Mouse (Mus musculus) kidney, postnatal 0 days (tissue): ENCODE measurements around the gene Tmem274. TPM values are rescaled to one million over a fixed set of nuclear protein-coding genes. Genes with fewer than 3 reads are reported as not detected.

ENCODE experiments used
- ATAC-seq: fragments of 200-750 bp; cut with Nextera tagmentation; replicated peaks from 2 replicates; pipeline ENCODE4 v1.8.0; 2017; ENCODE audit warnings: low read depth, moderate number of reproducible peaks, moderate TSS enrichment, moderate library complexity; ENCODE audit not compliant: low FRiP score
- DNase-seq: peaks from one replicate; pipeline ENCODE4 v3.0.0-alpha.2; 2016; ENCODE audit warnings: low spot score
- H3K27ac ChIP-seq: fragments of 300-500 bp; sonication (generic); 2 replicates; pipeline ENCODE4 v1.5.1; 2014; ENCODE audit warnings: mild to moderate bottlenecking
- H3K27me3 ChIP-seq: fragments of 300-500 bp; sonication (generic); 2 replicates; pipeline ENCODE4 v1.6.1; 2014; ENCODE audit warnings: low read length, mixed read lengths; ENCODE audit not compliant: insufficient read depth
- H3K36me3 ChIP-seq: fragments of 300-500 bp; sonication (generic); 2 replicates; pipeline ENCODE4 v1.6.1; 2014; ENCODE audit warnings: low read length, mixed read lengths; ENCODE audit not compliant: insufficient read depth
- H3K4me1 ChIP-seq: fragments of 300-500 bp; sonication (generic); replicated peaks from 2 replicates; pipeline ENCODE4 v1.6.1; 2014; ENCODE audit warnings: antibody characterized with exemption, low read length, mixed read lengths; ENCODE audit not compliant: insufficient read depth
- H3K4me2 ChIP-seq: fragments of 300-500 bp; sonication (generic); 2 replicates; pipeline ENCODE4 v1.6.1; 2014; ENCODE audit warnings: mild to moderate bottlenecking, low read length, moderate library complexity, mixed read lengths
- H3K4me3 ChIP-seq: fragments of 300-500 bp; sonication (generic); replicated peaks from 2 replicates; pipeline ENCODE4 v1.5.1; 2014; ENCODE audit warnings: low read depth, low read length
- H3K9ac ChIP-seq: fragments of 300-500 bp; sonication (generic); 2 replicates; pipeline ENCODE4 v1.6.1; 2014; ENCODE audit warnings: low read depth, low read length
- H3K9me3 ChIP-seq: fragments of 300-500 bp; sonication (generic); replicated peaks from 2 replicates; pipeline ENCODE4 v1.6.1; 2016; ENCODE audit warnings: low read length, inconsistent platforms, mixed read lengths
- CTCF ChIP-seq: IDR thresholded peaks from 2 replicates; pipeline ENCODE4 v1.5.1; 2016; ENCODE audit warnings: antibody characterized with exemption, low read depth, mild to moderate bottlenecking, moderate library complexity
- WGBS: fragments of 180-500 bp; shearing (Covaris S2); extraction: QIAGEN DNeasy Blood & Tissue Kit; methylation state at CpG from one replicate; pipeline ENCODE4 v1.1.7; 2014; 5-methylcytosine and 5-hydroxymethylcytosine counted together
- polyA plus RNA-seq: library from polyadenylated mRNA; unstranded; fragments of >200 nt; fragmentation: Nextera tagmentation; extraction: Ambion mirVana; gene quantifications from 2 replicates; pipeline ENCODE4 v1.2.1, GENCODE M21; 2015

Tmem274 gene
- polyA plus RNA-seq, 1 experiment from 2014 or later: not detected

DNA sequence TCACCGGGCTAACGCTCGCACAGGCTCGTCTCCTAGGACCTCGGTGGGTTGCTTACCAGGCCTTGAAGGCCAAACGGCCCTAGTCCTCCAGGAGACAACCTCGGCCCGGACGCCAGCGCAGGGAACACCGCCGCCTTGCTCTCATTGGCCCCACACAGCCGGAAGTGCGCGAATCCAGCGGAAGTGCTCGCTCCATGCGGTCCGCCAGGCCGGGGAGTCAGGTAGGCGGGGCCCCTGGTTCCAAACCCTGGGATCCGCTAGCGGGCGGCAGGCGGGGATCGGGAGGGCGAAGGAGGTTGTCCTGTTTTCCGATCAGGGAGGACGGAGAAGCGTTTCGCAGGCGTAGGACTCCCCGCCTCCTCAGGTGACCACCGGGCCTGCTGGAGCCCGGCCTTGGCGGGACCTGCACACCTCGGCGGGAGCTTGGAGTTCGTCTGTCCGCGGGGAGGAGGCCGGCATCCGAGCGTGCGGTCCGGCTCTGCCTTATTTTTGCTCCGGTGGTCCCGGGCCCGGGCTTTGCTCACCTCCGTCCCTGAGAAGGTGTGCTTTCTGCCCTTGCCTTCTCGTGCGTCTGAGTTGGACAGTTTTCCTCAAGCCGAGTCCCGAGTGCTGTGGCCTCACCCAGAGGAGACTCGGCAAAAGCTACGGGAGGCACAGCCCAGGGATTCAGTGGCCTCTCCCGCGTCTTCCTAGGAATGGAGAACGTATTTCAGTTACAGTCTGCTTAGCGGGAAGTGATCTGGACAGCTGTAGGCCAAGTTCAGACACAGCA is 8.1 kb downstream of the Tmem274 start, which contains the start of the genes Nmnat1 and Lzic:
Gene Nmnat1 (minus strand): TSS at position 150 of the 772 bp plus-strand sequence.
Gene Lzic (plus strand): TSS at position 177 of the 772 bp plus-strand sequence.
- Histone ChIP-seq H3K9ac (peak within 1 kb of the TSS; percentile 78), H3K4me3 (peak within 1 kb of the TSS; percentile 75), H3K9me3 (no peaks in the 10 kb centered on the region), H3K27me3 (no peaks in the 10 kb centered on the region), H3K4me2 (peak within 1 kb of the TSS; percentile 73), H3K36me3 (peaks cover 24% of the 10 kb centered on the region), H3K4me1 (peaks cover 5% of the 10 kb centered on the region; the same call in 1 of the 2 replicates), H3K27ac (peak within 1 kb of the TSS; percentile 77)
- TF ChIP-seq CTCF: peak; percentile 34
- DNase-seq (peak; percentile 96), ATAC-seq (peak; percentile 97)
- under 1% methylated on average over 60 of the region's 60 CpGs for WGBS

- ATAC-seq: 0 out of 2 replicates have a peak, but pooled peaks have one; percentile 9
- peak overlapping the region; percentile 73 for H3K4me2 ChIP-seq
Measured at GRCm38 (mm10) chr4:149485825-149486206, 8.6 kb downstream of the Tmem274 start.

GRCm38 (mm10) chr4:149487729-149488128 is 10.6 kb downstream of the Tmem274 start:
- H3K27me3 ChIP-seq: no peaks in the 10 kb centered on the region
- no peak overlapping the region for H3K27ac ChIP-seq
- no peak overlapping the region for H3K4me3 ChIP-seq
- no peaks in the 10 kb centered on the region for H3K9me3 ChIP-seq
- ATAC-seq (no peak), DNase-seq (no peak)
- H3K36me3 ChIP-seq: peaks cover 33% of the 10 kb centered on the region
- peaks cover 5% of the 10 kb centered on the region; the same call in 1 of the 2 replicates for H3K4me1 ChIP-seq
- 95% methylated on average over 12 of the region's 12 CpGs for WGBS
- TF ChIP-seq CTCF: no peak
- H3K4me2 ChIP-seq: no peak overlapping the region
- no peak overlapping the region for H3K9ac ChIP-seq

More at GRCm38 (mm10) chr4:149485825-149486206, 8.6 kb downstream of the Tmem274 start:
- H3K4me3 ChIP-seq: peak overlapping the region; percentile 75
- WGBS: 0% methylated on average over 10 of the region's 10 CpGs
- H3K27me3 ChIP-seq: no peaks in the 10 kb centered on the region
- peak overlapping the region; percentile 78 for H3K9ac ChIP-seq
- H3K36me3 ChIP-seq: peaks cover 24% of the 10 kb centered on the region
- H3K4me1 ChIP-seq: peaks cover 5% of the 10 kb centered on the region; the same call in 1 of the 2 replicates
- H3K27ac ChIP-seq: peak overlapping the region; percentile 77
- no peaks in the 10 kb centered on the region for H3K9me3 ChIP-seq
- peak; percentile 65 for TF ChIP-seq CTCF
- DNase-seq: peak; percentile 85

DNA sequence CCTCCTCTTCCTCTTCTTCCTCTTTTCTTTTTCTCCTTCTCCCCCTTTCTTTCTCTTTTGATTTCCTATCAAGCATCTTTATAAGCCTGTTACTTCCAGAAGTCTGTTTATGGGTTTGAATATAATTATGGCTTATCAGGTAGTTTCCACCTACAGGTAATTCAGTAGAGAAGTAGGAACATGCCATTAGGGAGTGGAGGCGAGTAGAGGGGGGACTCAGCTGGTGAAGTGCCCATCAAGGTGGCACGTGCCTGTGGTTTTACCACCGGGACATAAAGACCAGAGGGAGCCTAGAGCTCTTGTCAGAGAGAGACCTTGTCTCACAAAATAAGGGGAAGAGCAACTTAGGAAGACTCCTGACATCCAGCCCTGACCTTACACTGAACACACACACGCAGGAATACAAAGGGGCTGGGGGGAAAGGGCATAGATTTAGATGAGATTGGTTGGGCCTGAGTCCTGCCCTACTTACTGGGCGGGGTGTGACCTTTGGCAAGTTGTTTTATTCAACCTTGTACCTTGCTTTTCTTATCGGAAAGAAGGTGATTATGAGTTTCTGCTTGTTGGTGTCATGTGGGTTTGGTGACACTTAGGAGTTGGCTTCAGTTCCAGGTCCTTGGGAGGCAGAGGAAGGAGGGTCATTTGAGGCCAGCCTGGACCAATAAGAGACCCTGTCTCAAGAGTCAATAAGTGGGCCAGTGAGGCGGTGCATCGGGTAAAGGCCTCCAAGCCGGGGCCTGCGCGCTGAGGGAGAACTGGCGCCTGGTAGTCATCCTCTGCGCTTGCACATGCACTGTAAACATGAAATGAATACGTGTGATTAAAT is 12.4 kb downstream of the Tmem274 start:
- H3K4me3 ChIP-seq: no peak overlapping the region
- no peak overlapping the region for H3K4me2 ChIP-seq
- H3K4me1 ChIP-seq: peaks cover 3% of the 10 kb centered on the region; the same call in 1 of the 2 replicates
- no peaks in the 10 kb centered on the region for H3K27me3 ChIP-seq
- H3K27ac ChIP-seq: no peak overlapping the region
- no peak for TF ChIP-seq CTCF
- ATAC-seq (no peak), DNase-seq (no peak)
- peaks cover 46% of the 10 kb centered on the region for H3K36me3 ChIP-seq
- no peaks in the 10 kb centered on the region for H3K9me3 ChIP-seq
- WGBS: 97% methylated on average over 14 of the region's 14 CpGs
- H3K9ac ChIP-seq: no peak overlapping the region

- no peaks in the 10 kb centered on the region for H3K4me1 ChIP-seq
- no peaks in the 10 kb centered on the region for H3K9me3 ChIP-seq
- WGBS: 95% methylated on average over 3 of the region's 3 CpGs
- H3K4me3 ChIP-seq: no peak overlapping the region
- TF ChIP-seq CTCF: peak; percentile 41; the same call in 1 of the 2 replicates
- no peak overlapping the region for H3K4me2 ChIP-seq
- ATAC-seq (no peak), DNase-seq (no peak)
- H3K9ac ChIP-seq: no peak overlapping the region
- no peaks in the 10 kb centered on the region for H3K27me3 ChIP-seq
- H3K36me3 ChIP-seq: peaks cover 55% of the 10 kb centered on the region
- H3K27ac ChIP-seq: no peak overlapping the region
Measured at GRCm38 (mm10) chr4:149491151-149491550, 14.0 kb downstream of the Tmem274 start.

DNA sequence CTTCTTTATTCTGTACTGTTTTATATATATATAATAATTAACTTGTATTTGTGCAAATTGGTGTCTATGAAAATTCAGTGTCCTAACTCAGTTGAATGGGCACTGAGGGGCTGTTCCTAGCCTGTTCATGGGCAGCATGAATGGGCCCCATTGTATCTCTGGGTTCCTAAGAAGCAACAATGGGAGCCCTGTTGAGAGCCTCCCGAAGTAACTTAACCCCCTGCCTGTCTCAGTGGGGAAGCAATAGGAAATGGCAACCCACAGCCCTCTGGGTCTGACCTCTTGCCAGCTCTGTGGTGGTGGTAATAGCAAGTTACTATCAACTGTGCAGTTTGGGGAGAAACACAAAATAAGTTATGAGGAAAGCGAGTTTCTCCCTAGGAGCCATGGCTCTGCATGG is 19.4 kb downstream of the Tmem274 start:
- no peak overlapping the region for H3K9ac ChIP-seq
- H3K27ac ChIP-seq: no peak overlapping the region
- DNase-seq (no peak), ATAC-seq (no peak)
- TF ChIP-seq CTCF: no peak
- no peak overlapping the region for H3K4me3 ChIP-seq
- H3K4me1 ChIP-seq: no peaks in the 10 kb centered on the region
- H3K9me3 ChIP-seq: no peaks in the 10 kb centered on the region
- no peaks in the 10 kb centered on the region for H3K27me3 ChIP-seq
- no peak overlapping the region for H3K4me2 ChIP-seq
- WGBS: 78% methylated on average over 2 of the region's 2 CpGs
- peaks cover 47% of the 10 kb centered on the region for H3K36me3 ChIP-seq
